Mouse (Mus musculus): ENCODE data around the gene Eno2. TPM values are rescaled to one million over a fixed set of nuclear protein-coding genes. Genes with fewer than 3 reads are reported as not detected.

Gene Eno2
- polyA plus RNA-seq, 1 experiment from 2014 or later, result 210 TPM

GRCm38 (mm10) chr6:124724472-124724871 is 45.0 kb downstream of the Eno2 start:
- no peak overlapping the region for H3K9ac ChIP-seq (ENCODE audit: low read depth, low read length)
- H3K27me3 ChIP-seq (replicated peaks; ENCODE audit: control insufficient read depth, insufficient read depth, low read length), result no peaks in the 10 kb centered on the region
- H3K4me3 ChIP-seq (ENCODE audit: low read length), result no peak overlapping the region
- H3K4me1 ChIP-seq (ENCODE audit: control insufficient read depth, insufficient read depth, low read depth, low read length), result no peaks in the 10 kb centered on the region
- no peak for ATAC-seq
- H3K36me3 ChIP-seq (ENCODE audit: control insufficient read depth, insufficient read depth, low read length), result no peaks in the 10 kb centered on the region
- H3K27ac ChIP-seq (ENCODE audit: low read depth, low read length), result no peak overlapping the region
- 89% methylated on average over 10 of the region's 10 CpGs for WGBS
- no peaks in the 10 kb centered on the region for H3K9me3 ChIP-seq (ENCODE audit: control insufficient read depth, low read length)
- H3K4me2 ChIP-seq (ENCODE audit: low read length), result no peak overlapping the region

- H3K27ac ChIP-seq (ENCODE audit: low read depth, low read length), result no peak overlapping the region
- H3K4me1 ChIP-seq (ENCODE audit: control insufficient read depth, insufficient read depth, low read depth, low read length), result no peaks in the 10 kb centered on the region
- H3K27me3 ChIP-seq (replicated peaks; ENCODE audit: control insufficient read depth, insufficient read depth, low read length), result no peaks in the 10 kb centered on the region
- 80% methylated on average over 8 of the region's 8 CpGs for WGBS
- no peaks in the 10 kb centered on the region for H3K9me3 ChIP-seq (ENCODE audit: control insufficient read depth, low read length)
- no peak for ATAC-seq
- no peak overlapping the region for H3K4me2 ChIP-seq (ENCODE audit: low read length)
- no peak overlapping the region for H3K9ac ChIP-seq (ENCODE audit: low read depth, low read length)
- H3K36me3 ChIP-seq (ENCODE audit: control insufficient read depth, insufficient read depth, low read length), result no peaks in the 10 kb centered on the region
- H3K4me3 ChIP-seq (ENCODE audit: low read length), result no peak overlapping the region
These were observed 45.9 kb downstream of the Eno2 start for GRCm38 (mm10) chr6:124723541-124723940.

GRCm38 (mm10) chr6:124722876-124723473 is 46.5 kb downstream of the Eno2 start:
- Histone ChIP-seq H3K4me1 (ENCODE audit: control insufficient read depth, insufficient read depth, low read depth, low read length) (no peaks in the 10 kb centered on the region), H3K27ac (ENCODE audit: low read depth, low read length) (no peak overlapping the region), H3K9me3 (ENCODE audit: control insufficient read depth, low read length) (no peaks in the 10 kb centered on the region), H3K36me3 (ENCODE audit: control insufficient read depth, insufficient read depth, low read length) (no peaks in the 10 kb centered on the region), H3K9ac (ENCODE audit: low read depth, low read length) (no peak overlapping the region), H3K4me2 (ENCODE audit: low read length) (no peak overlapping the region), H3K27me3 (replicated peaks; ENCODE audit: control insufficient read depth, insufficient read depth, low read length) (no peaks in the 10 kb centered on the region), H3K4me3 (ENCODE audit: low read length) (no peak overlapping the region)
- ATAC-seq, result no peak
- WGBS, result 92% methylated on average over 6 of the region's 6 CpGs

- 65% methylated on average over 11 of the region's 11 CpGs for WGBS
- H3K4me3 ChIP-seq (ENCODE audit: low read length), result no peak overlapping the region
- no peak overlapping the region for H3K9ac ChIP-seq (ENCODE audit: low read depth, low read length)
- H3K9me3 ChIP-seq (ENCODE audit: control insufficient read depth, low read length), result no peaks in the 10 kb centered on the region
- H3K27me3 ChIP-seq (replicated peaks; ENCODE audit: control insufficient read depth, insufficient read depth, low read length), result no peaks in the 10 kb centered on the region
- H3K27ac ChIP-seq (ENCODE audit: low read depth, low read length), result no peak overlapping the region
- H3K4me2 ChIP-seq (ENCODE audit: low read length), result no peak overlapping the region
- peaks cover 17% of the 10 kb centered on the region for H3K36me3 ChIP-seq (ENCODE audit: control insufficient read depth, insufficient read depth, low read length)
- ATAC-seq, result no peak
- no peaks in the 10 kb centered on the region for H3K4me1 ChIP-seq (ENCODE audit: control insufficient read depth, insufficient read depth, low read depth, low read length)
These were observed 48.6 kb downstream of the Eno2 start for GRCm38 (mm10) chr6:124720904-124721303.

DNA sequence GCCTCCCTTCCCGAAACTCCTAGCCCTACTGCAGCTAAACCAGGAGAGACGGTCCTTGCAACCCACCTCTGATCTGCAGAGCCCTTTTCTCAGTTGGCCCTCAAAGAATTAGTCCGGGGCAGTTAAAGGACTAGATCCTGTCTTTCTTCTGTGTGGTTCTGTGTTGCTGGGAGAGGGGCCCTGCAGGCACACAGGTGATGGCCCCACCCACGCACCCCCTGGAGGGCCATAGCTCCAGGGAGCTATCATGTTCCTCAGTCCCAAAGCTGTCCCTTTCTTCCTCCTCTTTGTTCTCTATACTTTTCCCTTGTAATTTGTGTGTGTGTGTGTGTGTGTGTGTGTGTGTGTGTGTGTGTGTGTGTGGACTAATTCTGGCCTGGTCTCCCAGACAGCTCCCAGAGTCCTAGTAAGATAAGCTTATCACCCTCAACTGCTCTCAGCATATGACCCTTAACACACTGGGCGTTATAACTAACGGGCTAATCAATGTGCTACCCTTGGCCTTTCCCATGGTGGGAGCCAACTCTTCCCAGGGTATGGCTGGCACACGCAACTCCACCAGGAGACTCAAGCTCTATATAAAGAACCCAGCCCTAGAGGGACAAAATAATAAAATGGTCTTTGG is 50.0 kb downstream of the Eno2 start:
- Histone ChIP-seq H3K36me3 (ENCODE audit: control insufficient read depth, insufficient read depth, low read length) (peaks cover 26% of the 10 kb centered on the region), H3K4me1 (ENCODE audit: control insufficient read depth, insufficient read depth, low read depth, low read length) (no peaks in the 10 kb centered on the region), H3K4me2 (ENCODE audit: low read length) (no peak overlapping the region), H3K9me3 (ENCODE audit: control insufficient read depth, low read length) (no peaks in the 10 kb centered on the region), H3K9ac (ENCODE audit: low read depth, low read length) (no peak overlapping the region), H3K4me3 (ENCODE audit: low read length) (no peak overlapping the region), H3K27me3 (replicated peaks; ENCODE audit: control insufficient read depth, insufficient read depth, low read length) (no peaks in the 10 kb centered on the region), H3K27ac (ENCODE audit: low read depth, low read length) (no peak overlapping the region)
- ATAC-seq, result no peak
- 81% methylated on average over 7 of the region's 7 CpGs for WGBS

DNA sequence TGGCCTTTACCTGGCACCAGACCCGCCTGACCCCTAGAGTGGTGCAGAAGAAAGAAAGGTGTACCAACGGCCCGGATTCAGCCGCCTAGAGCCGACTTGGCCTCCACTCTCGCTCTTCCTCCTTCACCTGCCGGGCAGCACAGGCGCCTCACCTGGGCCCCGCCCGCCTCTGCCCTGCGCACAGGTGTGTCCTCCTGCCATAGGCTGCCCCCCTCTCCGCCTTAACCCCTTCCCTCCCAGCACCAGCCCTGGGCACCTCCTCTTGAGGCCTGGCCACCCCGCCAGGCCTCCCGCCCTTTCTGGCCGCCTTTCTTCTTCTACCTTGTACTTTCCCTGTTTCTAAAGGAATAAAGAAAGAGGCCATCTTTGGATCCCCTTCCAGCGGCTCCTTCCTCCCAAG is 50.8 kb downstream of the Eno2 start:
- H3K4me3 ChIP-seq (ENCODE audit: low read length), result no peak overlapping the region
- H3K4me2 ChIP-seq (ENCODE audit: low read length), result no peak overlapping the region
- H3K36me3 ChIP-seq (ENCODE audit: control insufficient read depth, insufficient read depth, low read length), result peaks cover 26% of the 10 kb centered on the region
- no peak for ATAC-seq
- no peaks in the 10 kb centered on the region for H3K9me3 ChIP-seq (ENCODE audit: control insufficient read depth, low read length)
- H3K27me3 ChIP-seq (replicated peaks; ENCODE audit: control insufficient read depth, insufficient read depth, low read length), result no peaks in the 10 kb centered on the region
- H3K9ac ChIP-seq (ENCODE audit: low read depth, low read length), result no peak overlapping the region
- H3K4me1 ChIP-seq (ENCODE audit: control insufficient read depth, insufficient read depth, low read depth, low read length), result peaks cover 4% of the 10 kb centered on the region
- WGBS, result 64% methylated on average over 16 of the region's 16 CpGs
- H3K27ac ChIP-seq (ENCODE audit: low read depth, low read length), result no peak overlapping the region

DNA sequence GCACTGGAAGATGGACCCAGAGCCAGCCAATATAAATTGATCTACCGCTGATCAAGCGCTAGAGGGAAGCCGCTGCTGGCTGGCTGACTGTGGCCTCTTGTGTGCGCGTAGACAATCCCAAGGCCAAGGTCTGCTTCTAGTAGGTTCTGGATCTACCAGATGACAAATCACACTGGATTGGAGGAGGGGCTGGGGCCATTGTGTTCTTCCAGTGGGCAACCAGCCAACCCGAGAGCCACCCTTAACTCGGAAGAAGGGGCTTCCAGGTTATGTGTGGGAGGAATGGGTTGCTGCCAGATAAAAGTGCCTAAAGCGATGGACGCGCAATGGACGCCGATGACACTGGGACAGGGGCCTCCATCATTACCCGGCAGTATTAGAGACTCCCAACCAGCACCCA is 51.5 kb downstream of the Eno2 start:
- Histone ChIP-seq H3K27me3 (replicated peaks; ENCODE audit: control insufficient read depth, insufficient read depth, low read length) (no peaks in the 10 kb centered on the region), H3K4me1 (ENCODE audit: control insufficient read depth, insufficient read depth, low read depth, low read length) (peaks cover 12% of the 10 kb centered on the region), H3K4me2 (ENCODE audit: low read length) (no peak overlapping the region), H3K36me3 (ENCODE audit: control insufficient read depth, insufficient read depth, low read length) (peaks cover 26% of the 10 kb centered on the region), H3K27ac (ENCODE audit: low read depth, low read length) (no peak overlapping the region), H3K4me3 (ENCODE audit: low read length) (no peak overlapping the region), H3K9me3 (ENCODE audit: control insufficient read depth, low read length) (no peaks in the 10 kb centered on the region), H3K9ac (ENCODE audit: low read depth, low read length) (no peak overlapping the region)
- WGBS, result 84% methylated on average over 13 of the region's 13 CpGs
- no peak for ATAC-seq

DNA sequence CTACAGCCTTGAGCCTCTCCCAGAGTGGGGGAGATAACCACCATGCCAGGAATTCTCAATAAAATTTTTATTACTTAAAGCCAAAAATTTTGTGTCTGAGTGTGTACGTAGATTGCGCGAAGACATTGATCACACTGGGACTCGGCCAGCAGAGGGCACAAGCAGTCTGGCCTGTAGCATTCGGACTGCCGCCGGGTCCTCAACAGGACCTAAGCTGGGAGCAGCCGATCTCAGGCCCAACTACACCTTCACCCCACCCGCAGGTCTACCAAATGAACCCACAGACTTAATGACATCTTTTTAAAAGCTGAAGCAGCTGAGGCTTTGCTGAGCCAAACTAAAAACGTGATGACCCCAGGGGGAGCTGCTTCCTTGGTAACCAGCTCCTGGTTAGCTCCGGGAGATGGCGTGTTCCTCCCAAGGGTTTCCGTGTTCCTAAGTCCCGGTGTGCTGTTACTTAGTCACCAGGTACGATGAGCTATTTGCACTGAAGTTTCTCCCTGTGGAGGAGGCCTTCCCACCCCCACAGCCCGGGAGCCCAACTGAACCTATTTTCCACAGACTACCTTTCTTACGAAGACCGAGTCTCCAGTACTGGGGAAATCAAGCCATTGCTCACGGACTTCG is 52.5 kb downstream of the Eno2 start:
- no peak overlapping the region for H3K4me3 ChIP-seq (ENCODE audit: low read length)
- WGBS, result 61% methylated on average over 20 of the region's 20 CpGs
- no peaks in the 10 kb centered on the region for H3K27me3 ChIP-seq (replicated peaks; ENCODE audit: control insufficient read depth, insufficient read depth, low read length)
- H3K4me1 ChIP-seq (ENCODE audit: control insufficient read depth, insufficient read depth, low read depth, low read length), result peaks cover 15% of the 10 kb centered on the region
- H3K27ac ChIP-seq (ENCODE audit: low read depth, low read length), result 0 out of 2 replicates have a peak overlapping the region, but pooled peaks have one; percentile 3
- ATAC-seq, result no peak
- H3K9me3 ChIP-seq (ENCODE audit: control insufficient read depth, low read length), result no peaks in the 10 kb centered on the region
- H3K36me3 ChIP-seq (ENCODE audit: control insufficient read depth, insufficient read depth, low read length), result peaks cover 26% of the 10 kb centered on the region
- no peak overlapping the region for H3K4me2 ChIP-seq (ENCODE audit: low read length)
- H3K9ac ChIP-seq (ENCODE audit: low read depth, low read length), result no peak overlapping the region

DNA sequence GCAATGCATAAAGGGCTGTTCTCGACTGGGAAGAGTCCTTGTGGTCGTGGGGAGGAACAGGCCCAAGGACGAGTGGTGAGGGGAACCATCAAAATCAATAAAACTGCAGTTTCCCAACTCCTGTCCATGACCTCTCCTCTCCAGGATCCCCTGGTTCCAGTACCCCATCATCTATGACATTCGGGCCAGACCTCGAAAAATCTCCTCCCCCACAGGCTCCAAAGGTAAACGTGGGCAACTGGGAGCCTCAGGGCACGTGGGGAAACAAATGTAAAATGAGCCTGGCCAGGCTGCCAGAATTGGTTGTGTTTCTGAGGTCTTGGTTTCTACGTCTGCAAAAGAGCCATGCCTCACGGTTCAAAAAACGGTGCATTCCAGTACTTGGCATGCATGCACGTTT is 56.6 kb downstream of the Eno2 start:
- Histone ChIP-seq H3K9me3 (ENCODE audit: control insufficient read depth, low read length) (no peaks in the 10 kb centered on the region), H3K27me3 (replicated peaks; ENCODE audit: control insufficient read depth, insufficient read depth, low read length) (no peaks in the 10 kb centered on the region), H3K4me1 (ENCODE audit: control insufficient read depth, insufficient read depth, low read depth, low read length) (peaks cover 30% of the 10 kb centered on the region), H3K4me2 (ENCODE audit: low read length) (peak overlapping the region; percentile 95), H3K27ac (ENCODE audit: low read depth, low read length) (peak overlapping the region; percentile 87; the same call in 1 of the 2 replicates), H3K36me3 (ENCODE audit: control insufficient read depth, insufficient read depth, low read length) (peaks cover 26% of the 10 kb centered on the region), H3K4me3 (ENCODE audit: low read length) (peak overlapping the region; percentile 92), H3K9ac (ENCODE audit: low read depth, low read length) (peak overlapping the region; percentile 93)
- 13% methylated on average over 11 of the region's 11 CpGs for WGBS
- ATAC-seq, result no peak

All from hindbrain, embryonic 16.5 days (tissue).